Mouse (Mus musculus): ENCODE results near the gene Cfap20. TPM values are rescaled to one million over a fixed set of nuclear protein-coding genes. Genes with fewer than 3 reads are reported as not detected.

Cfap20 gene
- total and polyA plus RNA-seq, 3 experiments, result 56.2 to 281 (median 77.7) TPM

DNA sequence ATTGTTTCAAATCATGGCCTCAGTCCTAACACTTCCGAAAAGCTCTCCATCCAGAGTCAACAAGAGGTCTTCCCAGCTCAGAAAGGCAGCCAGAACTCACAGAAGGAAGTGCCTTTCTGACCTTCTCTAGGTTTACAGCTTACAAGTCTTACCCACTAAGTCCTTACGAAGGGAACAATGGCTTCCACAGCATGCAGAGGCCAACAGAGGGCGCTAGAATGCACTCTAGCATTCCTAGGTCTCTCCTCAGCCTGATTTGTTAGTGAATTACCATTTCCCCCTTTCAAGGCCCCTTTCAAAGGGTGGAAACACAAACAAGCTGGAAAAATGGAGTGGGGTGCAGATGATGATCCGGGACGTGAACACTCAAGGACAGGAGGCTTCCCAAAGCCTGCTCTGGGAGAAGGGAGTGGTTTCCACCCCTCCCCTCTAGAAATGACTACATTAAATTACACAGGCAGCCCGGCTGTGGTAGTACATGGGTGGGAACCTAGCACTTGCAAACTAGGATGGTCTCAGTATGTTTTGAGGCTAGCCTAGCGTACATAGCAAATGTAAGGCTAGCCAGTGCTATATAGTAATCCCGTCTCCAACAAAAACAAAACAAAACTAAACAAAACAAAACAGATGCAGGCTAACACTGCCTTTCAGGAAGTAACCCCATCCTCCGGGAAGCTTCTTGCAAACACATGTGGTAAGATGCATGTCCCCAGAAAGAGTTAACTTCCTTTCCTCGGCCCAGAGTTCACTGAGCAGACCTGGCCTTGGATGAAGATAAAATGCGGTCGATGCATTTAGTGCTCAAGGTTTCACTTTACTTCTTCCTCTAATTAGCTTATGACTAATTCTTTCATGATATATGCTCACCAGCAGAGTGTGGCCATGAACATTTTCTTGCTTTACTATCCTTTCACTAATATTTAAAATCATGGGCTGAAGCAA lies 6.8 kb downstream of the Cfap20 start:
- Histone ChIP-seq H3K79me2 (ENCODE audit: control insufficient read depth, insufficient read depth, low read length, poor library complexity) (peaks cover 39% of the 10 kb centered on the region), H3K9ac (ENCODE audit: control insufficient read depth, low read depth, low read length, poor library complexity, severe bottlenecking) (peak overlapping the region; percentile 32), H3K27me3 (ENCODE audit: control insufficient read depth in 1 of 2, insufficient read depth in 2 of 2, low read length in 2 of 2) (no peaks in the 10 kb centered on the region), H3K9me3 (replicated peaks; ENCODE audit: insufficient read depth, low read length) (no peaks in the 10 kb centered on the region), H3K36me3 (ENCODE audit: control insufficient read depth in 1 of 2, insufficient read depth in 2 of 2, low read length in 2 of 2) (peaks cover 2 to 29% of the 10 kb centered on the region in 2 experiments; a peak in 3 of 4 replicates), H3K4me1 (ENCODE audit: control insufficient read depth in 1 of 2, insufficient read depth in 2 of 2, low read length in 2 of 2) (peaks cover 16 to 35% of the 10 kb centered on the region in 2 experiments), H3K27ac (ENCODE audit: control insufficient read depth, low read depth, low read length) (peak overlapping the region; percentile 34), H3K4me3 (ENCODE audit: control insufficient read depth in 1 of 2, insufficient read depth in 1 of 2, low read depth in 2 of 2, low read length in 2 of 2) (peak overlapping the region; percentile 40 to 51)
- peak; percentile 91 for DNase-seq (ENCODE audit: low read depth, low spot score)
- peak; percentile 77 for TF ChIP-seq MYC (IDR thresholded peaks at IDR 0.05; ENCODE audit: low read depth, low read length)
- TF ChIP-seq BHLHE40 (IDR thresholded peaks at IDR 0.05; ENCODE audit: borderline replicate concordance, low read depth, low read length), result no peak
- no peak for TF ChIP-seq JUND (IDR thresholded peaks at IDR 0.05; ENCODE audit: low read depth, low read length)
- peak; percentile 60 for TF ChIP-seq ETS1 (IDR thresholded peaks at IDR 0.05; ENCODE audit: low read depth, low read length)
- no peak for TF ChIP-seq MYB (IDR thresholded peaks at IDR 0.05; ENCODE audit: low read depth, low read length)
- TF ChIP-seq CHD2 (IDR thresholded peaks at IDR 0.05; ENCODE audit: low read length), result no peak
- 0 out of 2 replicates have a peak, but pooled peaks have one; percentile 33 for TF ChIP-seq TAL1 (IDR thresholded peaks at IDR 0.05; ENCODE audit: low read length)
- TF ChIP-seq ZC3H11A (IDR thresholded peaks at IDR 0.05; ENCODE audit: low read depth, low read length), result no peak; the same call in 1 of the 2 replicates
- TF ChIP-seq SMC3 (IDR thresholded peaks at IDR 0.05; ENCODE audit: low read depth, low read length), result peak; percentile 58
- TF ChIP-seq USF1 (IDR thresholded peaks at IDR 0.05; ENCODE audit: low read depth, low read length), result no peak
- TF ChIP-seq MXI1 (IDR thresholded peaks at IDR 0.05; ENCODE audit: low read depth, low read length), result peak; percentile 70
- TF ChIP-seq TBP (IDR thresholded peaks at IDR 0.05; ENCODE audit: low read depth, low read length), result no peak
- no peak for TF ChIP-seq GABPA (IDR thresholded peaks at IDR 0.05; ENCODE audit: low read depth, low read length)
- TF ChIP-seq POLR2AphosphoS2 (IDR thresholded peaks at IDR 0.05; ENCODE audit: low read length), result no peak
- TF ChIP-seq POLR2A (IDR thresholded peaks at IDR 0.05; ENCODE audit: control insufficient read depth in 1 of 2, insufficient read depth in 1 of 2, low read depth in 1 of 2, low read length in 2 of 2, poor library complexity in 1 of 2), result no peak
- no peak for TF ChIP-seq ELF1 (IDR thresholded peaks at IDR 0.05; ENCODE audit: low read depth, low read length)
- no peak for TF ChIP-seq MAZ (IDR thresholded peaks at IDR 0.05; ENCODE audit: low read depth, low read length)
- TF ChIP-seq TCF12 (IDR thresholded peaks at IDR 0.05; ENCODE audit: low read depth, low read length), result no peak
- TF ChIP-seq EP300 (IDR thresholded peaks at IDR 0.05; ENCODE audit: low read depth in 1 of 2, low read length in 2 of 2), result peak in 1 of 2 experiments; percentile 51; a peak in 3 of 4 replicates
- no peak for TF ChIP-seq ZNF384 (IDR thresholded peaks at IDR 0.05; ENCODE audit: low read depth, low read length)
- TF ChIP-seq CHD1 (IDR thresholded peaks at IDR 0.05; ENCODE audit: low read depth, low read length), result no peak
- no peak for TF ChIP-seq ZMIZ1 (IDR thresholded peaks at IDR 0.05; ENCODE audit: low read depth, low read length)
- peak; percentile 81 to 93 (median 89) for TF ChIP-seq CTCF (IDR thresholded peaks at IDR 0.05 in 2 of 3, conservative IDR thresholded peaks at IDR 0.05 in 1 of 3; ENCODE audit: control insufficient read depth in 1 of 3, insufficient read depth in 1 of 3, low read depth in 2 of 3, low read length in 3 of 3, poor library complexity in 1 of 3, severe bottlenecking in 1 of 3)
- no peak for TF ChIP-seq ZKSCAN1 (IDR thresholded peaks at IDR 0.05; ENCODE audit: low read depth, low read length)
- no peak for TF ChIP-seq KAT2A (conservative IDR thresholded peaks at IDR 0.05; ENCODE audit: low read depth, low read length)
- TF ChIP-seq MAX (IDR thresholded peaks at IDR 0.05; ENCODE audit: low read length), result peak; percentile 52; the same call in 1 of the 2 replicates
- no peak for TF ChIP-seq USF2 (IDR thresholded peaks at IDR 0.05; ENCODE audit: borderline replicate concordance in 1 of 2, insufficient read depth in 1 of 2, low read depth in 1 of 2, low read length in 2 of 2)
- TF ChIP-seq MEF2A (IDR thresholded peaks at IDR 0.05; ENCODE audit: extremely low read depth, insufficient replicate concordance, low read depth, low read length, poor library complexity, severe bottlenecking), result no peak
- no peak; the same call in 1 of the 2 replicates for TF ChIP-seq HCFC1 (IDR thresholded peaks at IDR 0.05; ENCODE audit: low read depth, low read length)
- peak; percentile 46; the same call in 1 of the 2 replicates for TF ChIP-seq GATA1 (IDR thresholded peaks at IDR 0.05; ENCODE audit: low read depth, low read length)
- TF ChIP-seq POLR2AphosphoS5 (IDR thresholded peaks at IDR 0.05; ENCODE audit: borderline replicate concordance, low read depth, low read length), result no peak
- TF ChIP-seq SIN3A (IDR thresholded peaks at IDR 0.05; ENCODE audit: low read length), result peak; percentile 35; the same call in 1 of the 2 replicates
- TF ChIP-seq RCOR1 (IDR thresholded peaks at IDR 0.05; ENCODE audit: low read depth, low read length), result no peak
- peak; percentile 52 for TF ChIP-seq RAD21 (IDR thresholded peaks at IDR 0.05; ENCODE audit: low read depth, low read length)
- TF ChIP-seq NRF1 (IDR thresholded peaks at IDR 0.05; ENCODE audit: insufficient read depth, low read depth, low read length, poor library complexity, severe bottlenecking), result no peak
